Mouse (Mus musculus): ENCODE data around the gene Iars2. TPM values are rescaled to one million over a fixed set of nuclear protein-coding genes. Genes with fewer than 3 reads are reported as not detected.

Gene Iars2
- total RNA-seq, 1 experiment, result 47.9 TPM

- Histone ChIP-seq H3K27ac (ENCODE audit: insufficient read depth, low read depth, low read length, poor library complexity, severe bottlenecking) (no peak overlapping the region), H3K9ac (ENCODE audit: insufficient read depth, low read depth, low read length, poor library complexity, severe bottlenecking) (no peak overlapping the region), H3K9me3 (ENCODE audit: control insufficient read depth, insufficient read depth, low read depth, low read length) (no peaks in the 10 kb centered on the region), H3K4me3 (ENCODE audit: insufficient read depth in 1 of 2, low read depth in 1 of 2, low read length in 2 of 2, poor library complexity in 1 of 2, severe bottlenecking in 1 of 2) (no peak overlapping the region), H3K36me3 (ENCODE audit: control insufficient read depth, insufficient read depth, low read length, poor library complexity, severe bottlenecking) (peaks cover 37% of the 10 kb centered on the region), H3K4me1 (ENCODE audit: control insufficient read depth in 2 of 2, insufficient read depth in 2 of 2, low read length in 2 of 2, poor library complexity in 1 of 2) (no peaks in the 10 kb centered on the region)
- in situ Hi-C loops (cut with MboI; ENCODE audit: low sequenced_read_pairs in 2 of 2, unreplicated experiment in 2 of 2), result no loop called here
- TF ChIP-seq CHD2 (IDR thresholded peaks at IDR 0.05; ENCODE audit: low read depth, low read length), result no peak
- no peak for DNase-seq (ENCODE audit: low read depth, low spot score)
Measured at GRCm38 (mm10) chr1:185285171-185285570, 44.0 kb downstream of the Iars2 start.

GRCm38 (mm10) chr1:185284740-185285139, 44.5 kb downstream of the Iars2 start:
- Histone ChIP-seq H3K4me3 (ENCODE audit: insufficient read depth in 1 of 2, low read depth in 1 of 2, low read length in 2 of 2, poor library complexity in 1 of 2, severe bottlenecking in 1 of 2) (no peak overlapping the region), H3K36me3 (ENCODE audit: control insufficient read depth, insufficient read depth, low read length, poor library complexity, severe bottlenecking) (peaks cover 37% of the 10 kb centered on the region), H3K4me1 (ENCODE audit: control insufficient read depth in 2 of 2, insufficient read depth in 2 of 2, low read length in 2 of 2, poor library complexity in 1 of 2) (no peaks in the 10 kb centered on the region), H3K9me3 (ENCODE audit: control insufficient read depth, insufficient read depth, low read depth, low read length) (no peaks in the 10 kb centered on the region), H3K27ac (ENCODE audit: insufficient read depth, low read depth, low read length, poor library complexity, severe bottlenecking) (no peak overlapping the region), H3K9ac (ENCODE audit: insufficient read depth, low read depth, low read length, poor library complexity, severe bottlenecking) (no peak overlapping the region)
- in situ Hi-C loops (cut with MboI; ENCODE audit: low sequenced_read_pairs in 2 of 2, unreplicated experiment in 2 of 2), result no loop called here
- no peak for DNase-seq (ENCODE audit: low read depth, low spot score)
- TF ChIP-seq CHD2 (IDR thresholded peaks at IDR 0.05; ENCODE audit: low read depth, low read length) (no peak), ZC3H11A (IDR thresholded peaks at IDR 0.05; ENCODE audit: borderline replicate concordance, low read depth, low read length) (no peak), ZNF384 (IDR thresholded peaks at IDR 0.05; ENCODE audit: low read depth, low read length) (no peak), HCFC1 (IDR thresholded peaks at IDR 0.05; ENCODE audit: borderline replicate concordance, insufficient read depth, low read length) (no peak), MAFK (IDR thresholded peaks at IDR 0.05; ENCODE audit: insufficient read depth, low read depth, low read length) (no peak)

- in situ Hi-C loops (cut with MboI; ENCODE audit: low sequenced_read_pairs in 2 of 2, unreplicated experiment in 2 of 2), result no loop called here
Measured at GRCm38 (mm10) chr1:185283247-185283646, 45.9 kb downstream of the Iars2 start.

GRCm38 (mm10) chr1:185282846-185283245, 46.4 kb downstream of the Iars2 start:
- no peak for DNase-seq (ENCODE audit: low read depth, low spot score)
- peaks cover 47% of the 10 kb centered on the region for H3K36me3 ChIP-seq (ENCODE audit: control insufficient read depth, insufficient read depth, low read length, poor library complexity, severe bottlenecking)
- in situ Hi-C loops (cut with MboI; ENCODE audit: low sequenced_read_pairs in 2 of 2, unreplicated experiment in 2 of 2), result no loop called here

More at GRCm38 (mm10) chr1:185283247-185283646, 45.9 kb downstream of the Iars2 start:
- H3K9me3 ChIP-seq (ENCODE audit: control insufficient read depth, insufficient read depth, low read depth, low read length), result no peaks in the 10 kb centered on the region
- TF ChIP-seq MAFK (IDR thresholded peaks at IDR 0.05; ENCODE audit: insufficient read depth, low read depth, low read length) (no peak), ZC3H11A (IDR thresholded peaks at IDR 0.05; ENCODE audit: borderline replicate concordance, low read depth, low read length) (no peak), ZNF384 (IDR thresholded peaks at IDR 0.05; ENCODE audit: low read depth, low read length) (no peak), CHD2 (IDR thresholded peaks at IDR 0.05; ENCODE audit: low read depth, low read length) (no peak), HCFC1 (IDR thresholded peaks at IDR 0.05; ENCODE audit: borderline replicate concordance, insufficient read depth, low read length) (no peak)
- no peak overlapping the region for H3K9ac ChIP-seq (ENCODE audit: insufficient read depth, low read depth, low read length, poor library complexity, severe bottlenecking)
- no peak for DNase-seq (ENCODE audit: low read depth, low spot score)
- H3K27ac ChIP-seq (ENCODE audit: insufficient read depth, low read depth, low read length, poor library complexity, severe bottlenecking), result no peak overlapping the region
- no peaks in the 10 kb centered on the region for H3K4me1 ChIP-seq (ENCODE audit: control insufficient read depth in 2 of 2, insufficient read depth in 2 of 2, low read length in 2 of 2, poor library complexity in 1 of 2)
- no peak overlapping the region for H3K4me3 ChIP-seq (ENCODE audit: insufficient read depth in 1 of 2, low read depth in 1 of 2, low read length in 2 of 2, poor library complexity in 1 of 2, severe bottlenecking in 1 of 2)
- H3K36me3 ChIP-seq (ENCODE audit: control insufficient read depth, insufficient read depth, low read length, poor library complexity, severe bottlenecking), result peaks cover 47% of the 10 kb centered on the region

GRCm38 (mm10) chr1:185280616-185281015, 48.6 kb downstream of the Iars2 start:
- in situ Hi-C loops (cut with MboI; ENCODE audit: low sequenced_read_pairs in 2 of 2, unreplicated experiment in 2 of 2), result no loop called here
- Histone ChIP-seq H3K9me3 (ENCODE audit: control insufficient read depth, insufficient read depth, low read depth, low read length) (no peaks in the 10 kb centered on the region), H3K4me1 (ENCODE audit: control insufficient read depth in 2 of 2, insufficient read depth in 2 of 2, low read length in 2 of 2, poor library complexity in 1 of 2) (no peaks in the 10 kb centered on the region), H3K9ac (ENCODE audit: insufficient read depth, low read depth, low read length, poor library complexity, severe bottlenecking) (no peak overlapping the region), H3K36me3 (ENCODE audit: control insufficient read depth, insufficient read depth, low read length, poor library complexity, severe bottlenecking) (peaks cover 47% of the 10 kb centered on the region), H3K27ac (ENCODE audit: insufficient read depth, low read depth, low read length, poor library complexity, severe bottlenecking) (no peak overlapping the region), H3K4me3 (ENCODE audit: insufficient read depth in 1 of 2, low read depth in 1 of 2, low read length in 2 of 2, poor library complexity in 1 of 2, severe bottlenecking in 1 of 2) (no peak overlapping the region)
- TF ChIP-seq ZNF384 (IDR thresholded peaks at IDR 0.05; ENCODE audit: low read depth, low read length), result no peak
- TF ChIP-seq HCFC1 (IDR thresholded peaks at IDR 0.05; ENCODE audit: borderline replicate concordance, insufficient read depth, low read length), result no peak
- TF ChIP-seq ZC3H11A (IDR thresholded peaks at IDR 0.05; ENCODE audit: borderline replicate concordance, low read depth, low read length), result no peak
- DNase-seq (ENCODE audit: low read depth, low spot score), result no peak

More at GRCm38 (mm10) chr1:185282846-185283245, 46.4 kb downstream of the Iars2 start:
- H3K9me3 ChIP-seq (ENCODE audit: control insufficient read depth, insufficient read depth, low read depth, low read length), result no peaks in the 10 kb centered on the region
- H3K27ac ChIP-seq (ENCODE audit: insufficient read depth, low read depth, low read length, poor library complexity, severe bottlenecking), result no peak overlapping the region
- TF ChIP-seq MAFK (IDR thresholded peaks at IDR 0.05; ENCODE audit: insufficient read depth, low read depth, low read length) (no peak), CHD2 (IDR thresholded peaks at IDR 0.05; ENCODE audit: low read depth, low read length) (no peak), HCFC1 (IDR thresholded peaks at IDR 0.05; ENCODE audit: borderline replicate concordance, insufficient read depth, low read length) (no peak), ZNF384 (IDR thresholded peaks at IDR 0.05; ENCODE audit: low read depth, low read length) (no peak), ZC3H11A (IDR thresholded peaks at IDR 0.05; ENCODE audit: borderline replicate concordance, low read depth, low read length) (no peak)
- H3K4me1 ChIP-seq (ENCODE audit: control insufficient read depth in 2 of 2, insufficient read depth in 2 of 2, low read length in 2 of 2, poor library complexity in 1 of 2), result no peaks in the 10 kb centered on the region
- H3K4me3 ChIP-seq (ENCODE audit: insufficient read depth in 1 of 2, low read depth in 1 of 2, low read length in 2 of 2, poor library complexity in 1 of 2, severe bottlenecking in 1 of 2), result no peak overlapping the region
- no peak overlapping the region for H3K9ac ChIP-seq (ENCODE audit: insufficient read depth, low read depth, low read length, poor library complexity, severe bottlenecking)

Measured in ES-E14 (cell line).